15 mouse cellular contexts compared by ENCODE assay signal in the genomic region with DNA sequence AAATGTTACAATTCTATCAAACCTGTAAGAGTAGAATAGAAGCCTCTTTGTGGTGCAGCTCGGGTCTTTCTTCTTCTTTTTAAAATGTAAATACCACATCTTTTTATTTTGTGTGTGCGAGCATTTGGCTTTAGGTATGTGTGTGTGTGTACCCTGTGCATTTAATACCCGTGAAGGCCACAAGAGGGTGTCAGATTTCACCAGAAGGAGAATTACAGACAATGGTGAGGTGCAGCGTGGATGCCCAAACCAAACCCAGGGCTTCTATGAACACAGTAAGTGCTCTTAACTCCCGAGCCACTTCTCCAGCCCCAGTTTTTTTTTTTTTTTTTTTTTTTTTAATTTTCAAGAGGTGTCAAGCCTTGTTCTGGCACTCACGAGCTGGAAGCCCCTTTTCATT.
DNase-seq lines count a peak whose midpoint lies in the region; ATAC-seq and TF ChIP-seq lines count a peak whose summit lies in the region.
"Had no signal": no experiment of that assay in that cellular context is flagged by ENCODE, and none has a peak within 500 bp of the region (broad histone marks: within the 10 kb centered on the region; RNA-seq: fewer than 3 reads in every experiment).

No protein-coding gene starts in this region.

- DNase-seq in cerebellum, postnatal 10 days = peak; percentile 26 to 46
- DNase-seq in hindbrain, postnatal 0 days (ENCODE audit: low spot score) = peak; percentile 36
- no peak for DNase-seq in hindbrain, embryonic 14.5 days (ENCODE audit: low spot score)
- no peak for DNase-seq in lung, postnatal 0 days (ENCODE audit: low spot score)
- DNase-seq in lung, adult 2 months = no peak
- DNase-seq in brain, embryonic 14.5 days (ENCODE audit: low read depth) = peak; percentile 42
- DNase-seq in cerebellum, postnatal 36 days = no peak
- DNase-seq: cerebellum, adult 18-20 months; liver; lung, postnatal 14 days; thymus, postnatal 25 days had no signal

- no peak for ATAC-seq in cerebellum, adult (ENCODE audit: insufficient number of reproducible peaks, low FRiP score, low TSS enrichment)
- no peak for ATAC-seq in hindbrain, postnatal 0 days
- no peak for ATAC-seq in hindbrain, embryonic 14.5 days (ENCODE audit: low FRiP score)
- ATAC-seq in lung, postnatal 0 days = no peak
- ATAC-seq: activated CD4-positive, CD25-positive, alpha-beta regulatory T cell, adult 4 months; midbrain, embryonic 15.5 days had no signal

- no peaks in the 10 kb centered on the region for H3K36me3 ChIP-seq in hindbrain, postnatal 0 days (ENCODE audit: insufficient read depth, low read length)
- H3K36me3 ChIP-seq in hindbrain, embryonic 14.5 days (replicated peaks; ENCODE audit: control insufficient read depth, insufficient read depth) = no peaks in the 10 kb centered on the region
- no peaks in the 10 kb centered on the region for H3K36me3 ChIP-seq in lung, postnatal 0 days (ENCODE audit: insufficient read depth, low read length)
- H3K36me3 ChIP-seq: midbrain, embryonic 15.5 days; neural tube, embryonic 12.5 days had no signal

- 72% methylated on average over 6 of the region's 6 CpGs for WGBS in hindbrain, postnatal 0 days
- WGBS in hindbrain, embryonic 14.5 days = 76% methylated on average over 6 of the region's 6 CpGs
- WGBS in lung, postnatal 0 days = 43% methylated on average over 6 of the region's 6 CpGs
- WGBS in lung, adult 2 months = 49% methylated on average over 6 of the region's 6 CpGs

- no peak overlapping the region for H3K9ac ChIP-seq in hindbrain, postnatal 0 days (replicated peaks; ENCODE audit: low read length)
- no peak overlapping the region for H3K9ac ChIP-seq in hindbrain, embryonic 14.5 days
- no peak overlapping the region for H3K9ac ChIP-seq in lung, postnatal 0 days (replicated peaks; ENCODE audit: low read depth)
- H3K9ac ChIP-seq: midbrain, embryonic 15.5 days; neural tube, embryonic 12.5 days had no signal

- peak; percentile 54 for TF ChIP-seq CTCF in hindbrain, postnatal 0 days (IDR thresholded peaks at IDR 0.05; ENCODE audit: low read depth)
- peak; percentile 33 for TF ChIP-seq CTCF in lung, postnatal 0 days (IDR thresholded peaks at IDR 0.05)
- TF ChIP-seq CTCF in lung, adult 2 months (IDR thresholded peaks at IDR 0.05; ENCODE audit: insufficient read depth, low read length) = no peak
- peak; percentile 30; the same call in 1 of the 2 replicates for TF ChIP-seq CTCF in brain, embryonic 14.5 days (IDR thresholded peaks at IDR 0.05; ENCODE audit: borderline replicate concordance, extremely low read depth, insufficient read depth, insufficient read length)

- no peaks in the 10 kb centered on the region for H3K27me3 ChIP-seq in hindbrain, postnatal 0 days (ENCODE audit: insufficient read depth, low read length)
- no peaks in the 10 kb centered on the region for H3K27me3 ChIP-seq in hindbrain, embryonic 14.5 days (ENCODE audit: control insufficient read depth, insufficient read depth, low read length)
- no peaks in the 10 kb centered on the region for H3K27me3 ChIP-seq in lung, postnatal 0 days (replicated peaks; ENCODE audit: insufficient read depth, low read length)
- H3K27me3 ChIP-seq: midbrain, embryonic 15.5 days had no signal

- TF ChIP-seq EP300 in lung, postnatal 0 days (IDR thresholded peaks at IDR 0.05) = no peak

- TF ChIP-seq POLR2A in lung, adult 2 months (IDR thresholded peaks at IDR 0.05; ENCODE audit: borderline replicate concordance, extremely low read depth, low read depth, low read length) = no peak
- TF ChIP-seq POLR2A in brain, embryonic 14.5 days (IDR thresholded peaks at IDR 0.05; ENCODE audit: borderline replicate concordance, extremely low read depth, insufficient read depth, insufficient read length, poor library complexity, severe bottlenecking) = no peak

- H3K27ac ChIP-seq in hindbrain, postnatal 0 days = no peak overlapping the region
- no peak overlapping the region for H3K27ac ChIP-seq in hindbrain, embryonic 14.5 days
- H3K27ac ChIP-seq in lung, postnatal 0 days (ENCODE audit: low read length) = no peak overlapping the region
- H3K27ac ChIP-seq: midbrain, embryonic 15.5 days; neural tube, embryonic 12.5 days had no signal

- H3K9me3 ChIP-seq in hindbrain, postnatal 0 days (ENCODE audit: low read length) = no peaks in the 10 kb centered on the region
- no peaks in the 10 kb centered on the region for H3K9me3 ChIP-seq in hindbrain, embryonic 14.5 days (ENCODE audit: control insufficient read depth, low read length)
- H3K9me3 ChIP-seq in lung, postnatal 0 days (ENCODE audit: low read length) = no peaks in the 10 kb centered on the region
- H3K9me3 ChIP-seq: midbrain, embryonic 15.5 days; neural tube, embryonic 12.5 days had no signal

- no peak overlapping the region for H3K4me2 ChIP-seq in hindbrain, postnatal 0 days (ENCODE audit: low read depth, low read length)
- no peak overlapping the region for H3K4me2 ChIP-seq in hindbrain, embryonic 14.5 days (replicated peaks)
- no peak overlapping the region for H3K4me2 ChIP-seq in lung, postnatal 0 days (replicated peaks; ENCODE audit: low read depth, low read length)
- H3K4me2 ChIP-seq: midbrain, embryonic 15.5 days; neural tube, embryonic 12.5 days had no signal

- no peak overlapping the region for H3K4me3 ChIP-seq in hindbrain, postnatal 0 days (ENCODE audit: low read length)
- no peak overlapping the region for H3K4me3 ChIP-seq in hindbrain, embryonic 14.5 days (replicated peaks; ENCODE audit: low read length)
- no peak overlapping the region for H3K4me3 ChIP-seq in lung, postnatal 0 days (ENCODE audit: low read depth, low read length)
- H3K4me3 ChIP-seq in lung, adult 2 months (replicated peaks; ENCODE audit: extremely low read depth, low read depth, low read length) = no peak overlapping the region
- H3K4me3 ChIP-seq: midbrain, embryonic 15.5 days; neural tube, embryonic 12.5 days had no signal

- H3K4me1 ChIP-seq in hindbrain, postnatal 0 days (ENCODE audit: insufficient read depth, low read length) = no peaks in the 10 kb centered on the region; the same call in 1 of the 2 replicates
- H3K4me1 ChIP-seq in hindbrain, embryonic 14.5 days (replicated peaks; ENCODE audit: control insufficient read depth, insufficient read depth, low read length) = no peaks in the 10 kb centered on the region
- no peaks in the 10 kb centered on the region for H3K4me1 ChIP-seq in lung, postnatal 0 days (ENCODE audit: insufficient read depth, low read depth, low read length)
- H3K4me1 ChIP-seq in lung, adult 2 months (ENCODE audit: control insufficient read depth, insufficient read depth, low read length) = no peaks in the 10 kb centered on the region
- H3K4me1 ChIP-seq: midbrain, embryonic 15.5 days; neural tube, embryonic 12.5 days had no signal

Comparison
In these comparisons a context has a peak if more than half of its experiments do, and no peak if none do; other contexts are left out.
1. DNase-seq: peak in cerebellum, postnatal 10 days (2 of 2), hindbrain, postnatal 0 days (single experiment) and brain, embryonic 14.5 days (single experiment); none in hindbrain, embryonic 14.5 days (single experiment), lung, postnatal 0 days (single experiment), lung, adult 2 months (single experiment) and cerebellum, postnatal 36 days (0 of 2).